Mouse (Mus musculus): Measurements from ENCODE around the gene Dkkl1. TPM values are rescaled to one million over a fixed set of nuclear protein-coding genes. Genes with fewer than 3 reads are reported as not detected.
A peak's percentile ranks its signal among the peaks of the same experiment; 100 is the strongest.

Gene Dkkl1
- polyA plus RNA-seq, 1 experiment from 2014 or later = 0.72 TPM

- Histone ChIP-seq H3K27ac (replicated peaks) (no peak overlapping the region), H3K9me3 (replicated peaks) (peaks cover 34% of the 10 kb centered on the region), H3K4me3 (peak overlapping the region; percentile 31), H3K27me3 (ENCODE audit: low read depth, poor library complexity, severe bottlenecking) (peaks cover 98% of the 10 kb centered on the region), H3K4me1 (peaks cover 24% of the 10 kb centered on the region), H3K36me3 (no peaks in the 10 kb centered on the region)
- no peak for DNase-seq (ENCODE audit: low spot score)
- WGBS = 2% methylated on average over 19 of the region's 19 CpGs
Observed at GRCm38 (mm10) chr7:45167761-45168445, 44.0 kb downstream of the Dkkl1 start.

- 24% methylated on average over 10 of the region's 10 CpGs for WGBS
- H3K27ac ChIP-seq (replicated peaks) = no peak overlapping the region
Observed at GRCm38 (mm10) chr7:45166950-45167401, 45.0 kb downstream of the Dkkl1 start.

DNA sequence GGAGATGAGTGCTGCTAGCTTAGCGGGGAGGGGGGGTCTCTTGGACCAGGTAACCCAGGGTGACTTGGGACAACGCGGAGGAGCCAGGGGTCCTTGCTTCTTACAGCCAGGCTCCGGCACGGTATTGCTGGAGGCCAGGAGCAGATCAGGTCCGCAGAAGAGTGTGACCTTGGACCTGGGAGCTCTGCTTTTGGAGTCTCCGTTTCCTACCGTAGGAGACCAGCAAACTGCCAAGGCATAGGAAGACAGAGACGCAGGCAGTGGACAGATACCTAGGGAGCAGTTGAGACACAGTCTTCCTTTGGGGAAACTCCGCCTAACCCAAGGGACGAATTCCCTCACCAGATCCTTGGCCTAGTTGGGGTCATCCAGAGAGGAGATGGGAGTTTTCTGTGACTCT is 46.2 kb downstream of the Dkkl1 start:
- WGBS = 44% methylated on average over 11 of the region's 11 CpGs
- peaks cover 33% of the 10 kb centered on the region for H3K4me1 ChIP-seq
- H3K36me3 ChIP-seq = peaks cover 4% of the 10 kb centered on the region
- H3K9me3 ChIP-seq (replicated peaks) = peaks cover 21% of the 10 kb centered on the region
- peaks cover 85% of the 10 kb centered on the region for H3K27me3 ChIP-seq (ENCODE audit: low read depth, poor library complexity, severe bottlenecking)
- DNase-seq (ENCODE audit: low spot score) = no peak
- no peak overlapping the region for H3K27ac ChIP-seq (replicated peaks)
- no peak overlapping the region for H3K4me3 ChIP-seq

More at GRCm38 (mm10) chr7:45166950-45167401, 45.0 kb downstream of the Dkkl1 start:
- peaks cover 32% of the 10 kb centered on the region for H3K4me1 ChIP-seq
- H3K4me3 ChIP-seq = no peak overlapping the region
- H3K27me3 ChIP-seq (ENCODE audit: low read depth, poor library complexity, severe bottlenecking) = peaks cover 98% of the 10 kb centered on the region
- DNase-seq (ENCODE audit: low spot score) = no peak
- no peaks in the 10 kb centered on the region for H3K36me3 ChIP-seq
- H3K9me3 ChIP-seq (replicated peaks) = peaks cover 30% of the 10 kb centered on the region

GRCm38 (mm10) chr7:45164833-45165232 is 47.1 kb downstream of the Dkkl1 start:
- Histone ChIP-seq H3K4me1 (peaks cover 33% of the 10 kb centered on the region), H3K27ac (replicated peaks) (no peak overlapping the region), H3K27me3 (ENCODE audit: low read depth, poor library complexity, severe bottlenecking) (peaks cover 76% of the 10 kb centered on the region), H3K9me3 (replicated peaks) (peaks cover 12% of the 10 kb centered on the region), H3K36me3 (peaks cover 13% of the 10 kb centered on the region), H3K4me3 (peak overlapping the region; percentile 58; the same call in 1 of the 2 replicates)
- 63% methylated on average over 5 of the region's 5 CpGs for WGBS
- no peak for DNase-seq (ENCODE audit: low spot score)

DNA sequence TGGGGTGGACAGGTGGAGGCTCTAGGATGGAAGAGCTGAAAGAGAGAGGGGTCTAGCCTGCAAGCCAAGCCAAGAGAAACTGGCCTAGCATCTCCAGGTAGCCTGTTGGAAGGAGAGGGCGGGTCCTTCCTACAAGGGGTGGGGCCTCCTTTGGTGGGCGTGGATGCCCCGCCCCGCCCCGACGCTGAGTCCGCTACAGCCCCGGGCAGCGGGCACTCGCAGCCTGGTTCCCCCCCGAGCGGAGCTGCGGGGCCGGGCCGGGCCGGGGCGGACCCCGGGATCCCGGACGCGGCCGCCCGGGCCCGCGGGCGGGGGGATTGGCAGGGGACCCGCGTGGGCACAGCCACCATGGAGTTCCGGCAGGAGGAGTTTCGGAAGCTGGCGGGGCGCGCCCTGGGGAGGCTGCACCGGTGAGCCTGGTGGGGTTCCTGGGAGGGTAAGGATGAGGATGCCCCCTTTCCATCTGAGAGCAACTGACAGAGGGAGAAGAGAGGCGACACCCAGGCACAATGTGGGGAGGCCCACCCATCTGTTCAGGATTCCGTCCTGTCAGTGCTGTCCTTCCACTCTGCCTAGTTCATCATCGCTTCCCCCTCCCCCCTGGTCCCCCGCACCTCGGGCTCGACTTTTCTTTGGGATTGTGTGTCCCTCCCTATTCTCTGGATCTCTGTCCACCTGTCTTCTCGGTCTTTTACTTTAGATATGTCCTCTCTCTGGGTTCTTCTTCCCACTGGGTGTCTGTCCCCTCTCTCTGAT is 48.0 kb downstream of the Dkkl1 start, which contains the start of gene Slc17a7:
Slc17a7 (plus strand) TSS at position 215 of the 756 bp plus-strand sequence.
- peaks cover 33% of the 10 kb centered on the region for H3K4me1 ChIP-seq
- WGBS = 3% methylated on average over 41 of the region's 41 CpGs
- peak; percentile 42 for DNase-seq (ENCODE audit: low spot score)
- H3K27me3 ChIP-seq (ENCODE audit: low read depth, poor library complexity, severe bottlenecking) = peaks cover 67% of the 10 kb centered on the region
- H3K36me3 ChIP-seq = peaks cover 22% of the 10 kb centered on the region
- no peak within 1 kb of the TSS; the same call in 1 of the 2 replicates for H3K27ac ChIP-seq (replicated peaks)
- H3K9me3 ChIP-seq (replicated peaks) = peaks cover 3% of the 10 kb centered on the region
- H3K4me3 ChIP-seq = peak within 1 kb of the TSS; percentile 58

DNA sequence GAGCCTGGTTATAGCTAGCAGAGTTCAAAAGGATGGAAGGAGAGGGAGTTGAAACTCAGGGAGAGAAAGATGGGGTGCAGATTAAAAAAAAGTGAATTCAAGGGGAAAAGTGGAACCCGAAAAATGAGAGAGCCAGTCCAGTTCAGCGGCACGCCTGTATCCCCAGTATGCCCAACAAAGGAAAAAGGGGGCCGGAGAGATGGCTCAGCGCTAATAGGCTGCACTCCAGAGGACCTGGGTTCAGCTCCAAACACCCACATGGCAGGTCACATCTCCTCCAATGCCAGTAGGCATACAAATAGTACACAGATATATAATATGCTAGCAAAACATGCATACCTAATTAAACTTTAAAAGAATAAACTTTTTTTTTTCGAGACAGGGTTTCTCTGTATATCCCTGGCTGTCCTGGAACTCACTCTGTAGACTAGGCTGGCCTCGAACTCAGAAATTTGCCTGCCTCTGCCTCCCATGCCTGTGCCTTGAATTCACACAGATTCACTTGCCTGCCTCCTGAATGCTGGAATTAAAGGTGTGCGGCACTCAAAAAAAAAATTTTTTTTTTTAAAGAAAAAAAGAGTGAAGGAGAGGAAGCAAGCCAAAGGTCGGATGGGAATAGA is 48.8 kb downstream of the Dkkl1 start:
- no peak for DNase-seq (ENCODE audit: low spot score)
- H3K4me1 ChIP-seq = peaks cover 28% of the 10 kb centered on the region
- no peak overlapping the region for H3K27ac ChIP-seq (replicated peaks)
- H3K36me3 ChIP-seq = peaks cover 30% of the 10 kb centered on the region
- H3K9me3 ChIP-seq (replicated peaks) = no peaks in the 10 kb centered on the region
- 71% methylated on average over 9 of the region's 9 CpGs for WGBS
- H3K27me3 ChIP-seq (ENCODE audit: low read depth, poor library complexity, severe bottlenecking) = peaks cover 59% of the 10 kb centered on the region
- H3K4me3 ChIP-seq = no peak overlapping the region

- peak overlapping the region; percentile 55 for H3K4me3 ChIP-seq
- 24% methylated on average over 6 of the region's 6 CpGs for WGBS
Observed at GRCm38 (mm10) chr7:45162551-45162950, 49.4 kb downstream of the Dkkl1 start.

DNA sequence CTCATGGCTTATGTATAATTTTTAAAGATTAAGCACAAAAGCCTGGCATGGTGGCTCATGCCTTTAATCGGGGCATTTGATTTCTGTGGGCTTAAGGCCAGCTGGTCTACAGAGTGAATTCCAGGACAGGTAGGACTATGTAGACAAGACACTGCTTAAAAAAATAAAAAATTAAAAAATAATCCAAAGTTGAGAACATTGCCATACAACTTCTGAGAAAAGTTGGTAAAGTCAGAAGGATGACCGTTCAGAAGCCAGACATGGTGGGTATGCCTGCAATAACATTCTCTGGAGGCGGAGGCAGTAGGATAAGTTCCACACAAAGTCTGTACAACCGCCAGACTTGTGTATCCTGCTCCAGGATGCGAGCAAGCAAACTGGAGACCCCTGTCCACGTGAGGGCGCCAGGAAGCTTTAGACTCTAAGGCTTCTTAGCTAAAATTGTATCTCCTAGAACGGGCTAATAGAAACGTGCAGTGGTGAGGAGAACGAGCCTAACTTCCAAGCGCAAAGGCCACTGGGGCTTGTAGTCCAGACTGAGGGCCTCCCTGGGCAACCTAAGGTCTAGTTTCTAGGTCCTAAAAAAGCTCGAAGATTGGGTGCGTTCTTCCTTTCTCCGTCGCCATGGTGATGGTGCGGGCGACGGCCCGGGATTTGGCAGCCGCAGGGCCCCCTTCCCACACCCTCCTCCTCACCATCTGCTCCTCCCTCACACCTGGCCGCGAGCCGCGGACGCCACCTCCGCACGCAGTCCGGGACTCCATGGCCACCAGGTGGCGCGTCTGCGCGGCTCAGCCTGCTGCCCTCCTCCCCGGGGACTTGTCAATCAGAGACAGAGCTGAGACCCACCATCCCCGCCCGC is 50.1 kb downstream of the Dkkl1 start:
- H3K27me3 ChIP-seq (ENCODE audit: low read depth, poor library complexity, severe bottlenecking) = peaks cover 47% of the 10 kb centered on the region
- peak; percentile 89 for DNase-seq (ENCODE audit: low spot score)
- H3K4me1 ChIP-seq = peaks cover 21% of the 10 kb centered on the region
- H3K36me3 ChIP-seq = peaks cover 40% of the 10 kb centered on the region
- peak overlapping the region; percentile 55 for H3K4me3 ChIP-seq
- H3K9me3 ChIP-seq (replicated peaks) = no peaks in the 10 kb centered on the region
- peak overlapping the region; percentile 72; the same call in 1 of the 2 replicates for H3K27ac ChIP-seq (replicated peaks)
- WGBS = 5% methylated on average over 35 of the region's 35 CpGs

More at GRCm38 (mm10) chr7:45162551-45162950, 49.4 kb downstream of the Dkkl1 start:
- Histone ChIP-seq H3K36me3 (peaks cover 35% of the 10 kb centered on the region), H3K27me3 (ENCODE audit: low read depth, poor library complexity, severe bottlenecking) (peaks cover 54% of the 10 kb centered on the region), H3K27ac (replicated peaks) (peak overlapping the region; percentile 72; the same call in 1 of the 2 replicates), H3K9me3 (replicated peaks) (no peaks in the 10 kb centered on the region), H3K4me1 (peaks cover 22% of the 10 kb centered on the region)
- DNase-seq (ENCODE audit: low spot score) = no peak

- 97% methylated on average over 3 of the region's 3 CpGs for WGBS
- H3K4me3 ChIP-seq = no peak overlapping the region
- peaks cover 46% of the 10 kb centered on the region for H3K36me3 ChIP-seq
- no peak for DNase-seq (ENCODE audit: low spot score)
- peaks cover 21% of the 10 kb centered on the region for H3K4me1 ChIP-seq
- no peak overlapping the region for H3K27ac ChIP-seq (replicated peaks)
- H3K9me3 ChIP-seq (replicated peaks) = no peaks in the 10 kb centered on the region
- H3K27me3 ChIP-seq (ENCODE audit: low read depth, poor library complexity, severe bottlenecking) = peaks cover 37% of the 10 kb centered on the region
Observed at GRCm38 (mm10) chr7:45160866-45161265, 51.1 kb downstream of the Dkkl1 start.

GRCm38 (mm10) chr7:45160316-45160800 is 51.6 kb downstream of the Dkkl1 start:
- no peak overlapping the region for H3K4me3 ChIP-seq
- no peak for DNase-seq (ENCODE audit: low spot score)
- H3K4me1 ChIP-seq = peaks cover 25% of the 10 kb centered on the region
- peaks cover 46% of the 10 kb centered on the region for H3K36me3 ChIP-seq
- 92% methylated on average over 6 of the region's 6 CpGs for WGBS
- no peaks in the 10 kb centered on the region for H3K9me3 ChIP-seq (replicated peaks)
- no peak overlapping the region for H3K27ac ChIP-seq (replicated peaks)
- H3K27me3 ChIP-seq (ENCODE audit: low read depth, poor library complexity, severe bottlenecking) = peaks cover 32% of the 10 kb centered on the region

DNA sequence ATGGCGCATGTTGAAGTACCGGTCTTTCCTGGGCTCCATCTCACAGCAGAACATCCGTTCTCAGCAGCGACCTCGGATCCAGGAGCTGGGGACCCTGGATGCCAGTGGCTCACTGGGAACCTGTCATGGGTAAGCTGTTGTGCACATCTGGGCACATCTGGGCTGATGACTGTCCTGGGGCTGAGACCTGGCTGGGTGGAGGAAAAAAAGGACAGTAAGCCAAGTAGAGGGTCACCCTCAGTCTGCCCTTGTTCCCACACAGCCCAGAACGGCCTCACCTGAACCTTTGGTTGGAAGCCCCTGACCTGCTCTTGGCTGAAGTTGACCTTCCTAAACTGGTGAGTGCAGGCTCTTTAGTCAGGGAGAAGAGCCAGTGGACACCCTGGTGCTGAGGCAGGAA is 53.0 kb downstream of the Dkkl1 start:
- no peak for DNase-seq (ENCODE audit: low spot score)
- Histone ChIP-seq H3K4me1 (peaks cover 26% of the 10 kb centered on the region), H3K9me3 (replicated peaks) (no peaks in the 10 kb centered on the region), H3K27ac (replicated peaks) (no peak overlapping the region), H3K27me3 (ENCODE audit: low read depth, poor library complexity, severe bottlenecking) (peaks cover 18% of the 10 kb centered on the region), H3K4me3 (no peak overlapping the region), H3K36me3 (peaks cover 46% of the 10 kb centered on the region)
- 94% methylated on average over 6 of the region's 6 CpGs for WGBS

Data from midbrain, embryonic 10.5 days (tissue).